Comparison of ENCODE assay signal across 8 mouse cellular contexts in the genomic region with DNA sequence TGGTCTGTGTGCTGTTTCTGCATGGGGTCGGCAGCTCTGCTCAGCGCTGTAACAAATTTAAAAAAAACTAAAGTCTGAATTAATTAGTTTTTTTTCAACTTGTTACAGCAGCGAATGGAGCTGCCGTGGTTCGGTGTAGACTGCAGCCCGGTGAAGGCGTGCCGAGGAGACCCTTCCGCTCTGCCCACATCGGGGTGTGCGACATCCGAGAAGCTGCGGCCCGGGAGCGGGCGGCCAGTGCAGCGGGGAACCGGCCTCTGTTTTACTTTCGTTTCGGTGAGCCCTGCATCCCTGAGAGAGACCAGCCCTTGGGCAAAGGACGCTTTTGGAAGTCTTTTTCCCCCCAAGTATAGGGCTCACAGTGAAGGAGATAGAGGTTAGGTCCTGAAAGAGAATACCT.
A peak's percentile ranks its signal among the peaks of the same experiment; 100 is the strongest.
DNase-seq lines count a peak whose midpoint lies in the region; ATAC-seq and TF ChIP-seq lines count a peak whose summit lies in the region.

No protein-coding gene starts in this region.

- no peak for TF ChIP-seq CTCF in lung, embryonic 14.5 days (IDR thresholded peaks at IDR 0.05; ENCODE audit: low read depth)
- TF ChIP-seq CTCF in olfactory bulb, adult 2 months (IDR thresholded peaks at IDR 0.05; ENCODE audit: insufficient read depth, low read depth, low read length), result no peak

- TF ChIP-seq POLR2A in olfactory bulb, adult 2 months (IDR thresholded peaks at IDR 0.05; ENCODE audit: insufficient read depth, low read depth, low read length), result no peak

- no peak overlapping the region for H3K27ac ChIP-seq in intestine, embryonic 15.5 days
- H3K27ac ChIP-seq in lung, embryonic 14.5 days (ENCODE audit: low read depth), result no peak overlapping the region
- H3K27ac ChIP-seq in olfactory bulb, adult 2 months (ENCODE audit: insufficient read depth, low read depth, low read length), result no peak overlapping the region

- peak overlapping the region; percentile 27 for H3K4me3 ChIP-seq in intestine, embryonic 15.5 days (replicated peaks)
- peak overlapping the region; percentile 31 for H3K4me3 ChIP-seq in lung, embryonic 14.5 days (ENCODE audit: low read depth, low read length)
- peak overlapping the region; percentile 17 for H3K4me3 ChIP-seq in olfactory bulb, adult 2 months (ENCODE audit: insufficient read depth, low read depth, low read length)

- H3K36me3 ChIP-seq in intestine, embryonic 15.5 days, result no peaks in the 10 kb centered on the region
- no peaks in the 10 kb centered on the region for H3K36me3 ChIP-seq in lung, embryonic 14.5 days (ENCODE audit: insufficient read depth)

- peak overlapping the region; percentile 46 for H3K4me2 ChIP-seq in intestine, embryonic 15.5 days (replicated peaks)
- peak overlapping the region; percentile 53 for H3K4me2 ChIP-seq in lung, embryonic 14.5 days

- no peaks in the 10 kb centered on the region for H3K4me1 ChIP-seq in intestine, embryonic 15.5 days (replicated peaks)
- no peaks in the 10 kb centered on the region for H3K4me1 ChIP-seq in lung, embryonic 14.5 days (ENCODE audit: insufficient read depth)
- H3K4me1 ChIP-seq in olfactory bulb, adult 2 months (ENCODE audit: control insufficient read depth, insufficient read depth, low read length), result peaks cover 12% of the 10 kb centered on the region

- H3K27me3 ChIP-seq in intestine, embryonic 15.5 days (replicated peaks), result no peaks in the 10 kb centered on the region
- no peaks in the 10 kb centered on the region for H3K27me3 ChIP-seq in lung, embryonic 14.5 days (ENCODE audit: insufficient read depth, low read length)

- 52% methylated on average over 21 of the region's 21 CpGs for WGBS in intestine, embryonic 15.5 days
- WGBS in lung, embryonic 14.5 days, result 51% methylated on average over 21 of the region's 21 CpGs
- WGBS in olfactory bulb, adult 2 months, result 67% methylated on average over 21 of the region's 21 CpGs

- no peaks in the 10 kb centered on the region for H3K9me3 ChIP-seq in intestine, embryonic 15.5 days
- H3K9me3 ChIP-seq in lung, embryonic 14.5 days (ENCODE audit: low read depth, low read length), result no peaks in the 10 kb centered on the region

- intact Hi-C loops in heart, postnatal 25 days (cut with DNase I), result loop anchor here (10.0 kb wide), 1 partner anchor 270 kb away; the partner anchor contains the start of gene Zmynd11
- intact Hi-C loops in gastrocnemius, postnatal 14 days (cut with DNase I; ENCODE audit: low total_unique reads), result no loop called here

- ATAC-seq in intestine, embryonic 15.5 days, result peak; percentile 80
- ATAC-seq in lung, embryonic 14.5 days (ENCODE audit: insufficient read depth), result no peak; the same call in 1 of the 2 replicates

- peak; percentile 93 for DNase-seq in heart, adult 11 months
- DNase-seq in heart, postnatal 25 days (ENCODE audit: low spot score), result no peak
- peak; percentile 16 for DNase-seq in ZHBTc4 (ENCODE audit: low read depth, low spot score)
- peak; percentile 24 for DNase-seq in gastrocnemius, postnatal 14 days
- peak; percentile 31 for DNase-seq in lung, embryonic 14.5 days
- DNase-seq in right cerebral cortex, adult 2 months (ENCODE audit: low spot score in 2 of 2), result no peak

- 0 out of 2 replicates have a peak overlapping the region, but pooled peaks have one; percentile 12 for H3K9ac ChIP-seq in intestine, embryonic 15.5 days
- H3K9ac ChIP-seq in lung, embryonic 14.5 days, result no peak overlapping the region

Comparison
In these comparisons a context has a peak if more than half of its experiments do, and no peak if none do; other contexts are left out.
1. DNase-seq: peak in heart, adult 11 months (single experiment), ZHBTc4 (single experiment), gastrocnemius, postnatal 14 days (single experiment) and lung, embryonic 14.5 days (single experiment); none in heart, postnatal 25 days (single experiment) and right cerebral cortex, adult 2 months (0 of 2).
2. Peak in every context shown above with its lines, with median percentiles within 50 percentile points of each other: H3K4me3 ChIP-seq.